Mouse (Mus musculus) adipocyte (in vitro differentiated cells): ENCODE results near the gene Angptl7.
A peak's percentile ranks its signal among the peaks of the same experiment; 100 is the strongest.

Experiments used
- DNase-seq: peaks from one replicate; pipeline ENCODE4 v3.0.0-alpha.2; 2016; ENCODE audit warnings: low spot score

Gene Angptl7

GRCm38 (mm10) chr4:148495160-148495559 is 5.1 kb downstream of the Angptl7 start:
- no peak for DNase-seq

- no peak for DNase-seq
Measured at GRCm38 (mm10) chr4:148491448-148491847, 8.8 kb downstream of the Angptl7 start.

- no peak for DNase-seq
Measured at GRCm38 (mm10) chr4:148490502-148490901, 9.8 kb downstream of the Angptl7 start.

GRCm38 (mm10) chr4:148487841-148488240 is 12.4 kb downstream of the Angptl7 start:
- DNase-seq, result peak; percentile 25

- DNase-seq, result no peak
Measured at GRCm38 (mm10) chr4:148484511-148484910, 15.7 kb downstream of the Angptl7 start.

- DNase-seq, result no peak
Measured at GRCm38 (mm10) chr4:148481557-148482168, 18.6 kb downstream of the Angptl7 start.

GRCm38 (mm10) chr4:148480245-148480644 is 20.0 kb downstream of the Angptl7 start:
- no peak for DNase-seq

GRCm38 (mm10) chr4:148473496-148473895 is 26.8 kb downstream of the Angptl7 start:
- DNase-seq, result no peak

GRCm38 (mm10) chr4:148472436-148473174 is 27.7 kb downstream of the Angptl7 start:
- peak; percentile 28 for DNase-seq

- no peak for DNase-seq
Measured at GRCm38 (mm10) chr4:148471363-148471806, 28.9 kb downstream of the Angptl7 start.

- DNase-seq, result no peak
Measured at GRCm38 (mm10) chr4:148469487-148470252, 30.6 kb downstream of the Angptl7 start.

- no peak for DNase-seq
Measured at GRCm38 (mm10) chr4:148468396-148468795, 31.9 kb downstream of the Angptl7 start.

GRCm38 (mm10) chr4:148466511-148467079 is 33.7 kb downstream of the Angptl7 start:
- DNase-seq, result peak; percentile 40

GRCm38 (mm10) chr4:148464869-148465268 is 35.4 kb downstream of the Angptl7 start:
- DNase-seq, result no peak

- no peak for DNase-seq
Measured at GRCm38 (mm10) chr4:148464301-148464700, 36.0 kb downstream of the Angptl7 start.

- peak; percentile 42 for DNase-seq
Measured at GRCm38 (mm10) chr4:148463208-148463960, 36.9 kb downstream of the Angptl7 start.

- no peak for DNase-seq
Measured at GRCm38 (mm10) chr4:148462717-148463116, 37.5 kb downstream of the Angptl7 start.

- no peak for DNase-seq
Measured at GRCm38 (mm10) chr4:148461772-148462171, 38.5 kb downstream of the Angptl7 start.

- no peak for DNase-seq
Measured at GRCm38 (mm10) chr4:148460656-148461284, 39.5 kb downstream of the Angptl7 start.

GRCm38 (mm10) chr4:148455477-148456025 is 44.7 kb downstream of the Angptl7 start:
- peak; percentile 54 for DNase-seq

GRCm38 (mm10) chr4:148453707-148454106 is 46.6 kb downstream of the Angptl7 start:
- DNase-seq, result no peak
